Mouse (Mus musculus) liver, adult 2 months (tissue): ENCODE data around the gene Epas1.

Source experiments
- CTCF ChIP-seq: fragments of 200-500 bp; IDR thresholded peaks from 2 replicates; pipeline ENCODE4 v1.5.1; 2011; ENCODE audit warnings: low read depth, low read length, control low read depth
- POLR2A ChIP-seq: fragments of 200-500 bp; IDR thresholded peaks from 2 replicates; pipeline ENCODE4 v1.6.1; 2011; ENCODE audit warnings: low read length, control low read depth; ENCODE audit not compliant: insufficient read depth; ENCODE audit errors: extremely low read depth

DNA sequence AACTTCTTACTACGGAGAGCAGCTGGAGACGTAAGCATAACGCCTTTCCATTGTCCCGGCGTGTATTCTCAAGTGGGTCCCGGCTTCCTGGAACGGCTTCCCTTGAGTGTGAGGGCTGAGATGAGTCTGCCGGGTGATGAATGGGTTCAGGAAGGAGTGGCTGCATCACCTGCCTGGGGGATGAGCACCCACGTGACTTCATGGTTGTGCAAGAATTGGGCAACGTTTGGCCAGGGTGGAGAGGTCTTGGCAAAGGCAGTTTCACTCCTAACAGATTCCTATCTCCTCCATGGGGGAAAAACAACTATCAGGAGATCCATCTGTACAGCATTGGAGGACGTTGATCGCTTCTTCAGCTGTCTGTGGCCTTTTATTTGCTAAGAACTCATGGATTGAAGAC lies 23.0 kb downstream of the Epas1 start:
- TF ChIP-seq CTCF = no peak
- no peak for TF ChIP-seq POLR2A
